Mouse (Mus musculus) right cerebral cortex, postnatal 4 days (tissue): ENCODE results near the gene Sgca.
"Not testable (repeated sequence)": the region's sequence is repeated elsewhere in the genome, so short reads cannot be mapped to it uniquely, and the experiment has no call there.

Experiments
- DNase-seq: peaks from one replicate; pipeline ENCODE4 v3.0.0-alpha.2; 2022

Gene Sgca

DNA sequence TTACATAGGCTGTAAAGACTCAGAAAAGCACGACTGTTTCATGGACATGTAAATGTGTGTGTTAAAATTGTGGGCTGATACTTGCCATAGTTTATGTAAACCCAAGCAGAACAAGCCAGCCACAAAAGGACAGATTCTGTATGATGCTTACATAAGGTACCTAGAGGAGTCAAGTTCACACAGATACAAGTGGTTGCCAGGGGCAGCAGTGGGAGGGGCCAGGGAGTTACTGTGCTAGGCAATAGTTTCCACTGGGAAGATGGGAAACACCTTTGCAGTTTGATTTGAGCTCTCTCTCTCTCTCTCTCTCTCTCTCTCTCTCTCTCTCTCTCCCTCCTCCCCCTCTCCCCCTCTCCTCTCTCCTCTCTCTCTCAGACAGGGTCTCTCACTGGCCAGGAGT lies 9.0 kb upstream of the Sgca start:
- DNase-seq: no peak

GRCm38 (mm10) chr11:94979462-94980179 lies 3.5 kb upstream of the Sgca start:
- DNase-seq: no peak

- peak; percentile 98 for DNase-seq
These were observed 2.8 kb upstream of the Sgca start for GRCm38 (mm10) chr11:94978947-94979346.

DNA sequence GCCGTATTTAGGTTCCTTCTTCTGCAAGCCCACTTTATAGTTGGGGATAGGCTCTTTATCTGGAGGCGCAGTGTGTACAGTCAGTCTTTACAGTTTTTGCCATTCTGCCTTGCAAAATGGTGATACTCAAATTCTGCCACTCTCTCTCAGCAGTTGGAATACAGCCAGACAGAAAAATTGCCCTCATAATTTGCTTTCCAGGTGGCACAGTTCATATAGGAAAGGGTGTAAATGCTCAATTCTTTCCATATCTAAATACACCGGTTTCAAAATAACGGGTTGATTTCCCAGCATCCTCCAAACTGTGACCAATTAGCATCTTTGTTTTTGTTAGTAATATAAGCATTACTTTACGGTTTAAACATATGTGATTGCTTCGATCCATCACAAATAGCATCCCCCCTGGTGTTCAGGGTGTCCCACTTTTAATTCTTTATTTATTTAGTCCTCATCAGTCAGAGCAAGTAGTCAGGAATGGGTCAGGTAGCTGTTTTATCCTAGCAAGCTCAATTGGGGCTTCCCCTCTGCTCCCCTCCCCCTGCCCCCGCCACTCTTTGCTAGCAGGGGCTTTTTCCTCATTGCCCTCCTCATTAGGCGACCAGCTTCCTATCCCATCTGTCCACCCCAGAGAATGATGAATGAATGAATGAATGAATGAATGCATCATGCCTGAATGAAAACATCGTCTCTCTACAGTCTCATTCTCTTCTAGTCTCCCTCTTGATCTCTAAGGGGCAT lies 2.2 kb upstream of the Sgca start:
- no peak for DNase-seq

DNA sequence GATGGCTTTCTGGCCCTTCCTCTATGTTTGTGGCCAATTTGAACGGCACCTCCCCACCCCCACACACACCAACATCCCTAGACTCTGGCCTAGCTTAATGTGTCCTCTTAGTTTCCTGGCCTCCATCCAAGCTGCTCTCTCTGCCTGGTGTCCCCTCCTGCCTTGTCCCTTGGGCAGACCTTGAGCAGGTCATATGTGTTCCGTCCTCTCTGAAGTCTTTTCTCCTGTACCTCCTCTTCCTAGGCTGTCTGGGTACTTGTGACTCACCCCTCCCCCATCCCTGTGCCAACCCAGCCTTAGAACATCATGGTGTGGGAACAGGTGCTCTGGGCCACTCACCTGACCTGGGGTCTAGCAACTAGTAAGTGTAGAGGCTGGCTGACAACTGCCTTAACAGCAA lies 1.2 kb downstream of the Sgca start:
- DNase-seq: no peak

DNA sequence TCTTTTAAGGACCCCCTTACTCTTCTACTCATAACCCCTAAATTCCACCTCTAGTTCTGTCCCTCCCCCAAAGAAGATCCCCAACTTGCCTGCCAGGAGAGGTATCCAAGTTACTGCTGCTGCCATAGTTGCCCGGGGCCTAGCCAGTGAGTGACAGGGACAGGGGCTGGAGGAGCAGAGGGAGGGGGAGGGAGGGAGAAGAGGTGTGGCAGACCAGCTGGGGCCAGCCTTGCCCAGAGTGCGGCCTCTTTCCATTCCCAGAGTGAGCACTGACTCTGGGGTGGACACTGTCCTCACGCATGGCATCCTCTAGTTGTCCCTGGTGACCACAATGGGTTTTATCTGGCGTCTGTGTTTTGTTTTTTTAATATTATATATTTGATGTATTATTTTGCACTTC lies 2.8 kb downstream of the Sgca start:
- DNase-seq: no peak

GRCm38 (mm10) chr11:94972887-94973286 lies 3.2 kb downstream of the Sgca start:
- no peak for DNase-seq

- no peak for DNase-seq
These were observed 4.1 kb downstream of the Sgca start for GRCm38 (mm10) chr11:94971895-94972615.

DNA sequence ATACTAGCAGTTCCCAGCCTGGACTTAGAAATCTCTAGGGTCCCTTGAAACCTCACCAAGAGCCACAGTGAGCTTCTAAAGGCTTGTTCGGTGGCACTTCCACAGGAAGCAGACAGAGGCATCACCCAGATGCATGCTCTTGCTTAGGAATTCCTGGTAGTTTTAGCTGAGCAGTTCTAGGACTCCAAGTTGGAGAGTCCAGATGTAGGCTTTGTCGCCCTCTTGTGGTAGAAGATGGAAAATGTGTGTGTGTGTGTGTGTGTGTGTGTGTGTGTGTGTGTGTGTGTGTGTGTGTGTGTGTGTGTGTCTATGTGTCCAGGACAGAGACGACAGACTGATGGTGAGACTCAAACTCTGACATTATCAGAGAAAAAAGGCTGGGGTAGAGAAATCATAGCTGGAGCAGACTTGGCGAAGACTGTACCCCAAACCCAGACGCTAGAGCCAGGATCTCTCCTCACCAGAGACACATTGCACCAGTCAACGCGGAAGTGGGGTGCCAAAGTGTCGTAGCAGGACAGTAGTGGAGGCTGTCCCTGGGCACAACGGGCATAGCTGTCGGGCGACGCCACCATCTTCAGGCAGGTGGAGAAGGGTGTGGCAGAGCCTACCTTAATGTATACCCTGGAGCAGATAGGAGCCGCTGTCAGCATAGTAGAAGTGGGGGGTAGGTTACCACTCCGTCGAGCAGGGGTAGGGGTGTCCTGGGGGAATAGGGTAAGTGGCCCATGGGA lies 5.8 kb downstream of the Sgca start:
- peak; percentile 73 for DNase-seq

- not testable (repeated sequence) for DNase-seq
These were observed 6.4 kb downstream of the Sgca start for GRCm38 (mm10) chr11:94969709-94970108.

DNA sequence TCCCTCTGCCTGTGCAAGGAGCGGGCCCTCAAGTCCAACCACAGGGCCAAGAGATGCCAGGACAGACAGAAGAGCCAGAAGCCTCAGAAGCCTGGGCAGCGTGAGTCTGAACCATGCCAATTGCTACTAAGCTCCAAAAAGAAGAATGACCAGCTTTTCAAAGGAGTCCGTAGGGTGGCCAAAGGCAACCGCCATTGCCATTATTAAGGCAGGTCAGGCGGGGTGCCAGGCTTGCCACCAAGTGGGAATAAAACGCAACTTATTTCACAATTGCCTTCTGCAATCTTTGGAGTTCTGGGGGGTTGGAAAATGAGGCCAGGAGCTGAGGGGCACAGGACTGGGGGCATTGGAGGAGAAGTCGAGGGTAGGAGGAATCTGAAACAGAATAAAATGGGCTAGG lies 7.9 kb downstream of the Sgca start:
- peak; percentile 47 for DNase-seq

- DNase-seq: no peak
These were observed 8.7 kb downstream of the Sgca start, which contains the start of gene Hils1 for GRCm38 (mm10) chr11:94967419-94967818. TSS of gene Hils1 (plus strand) at chr11:94967593.

DNA sequence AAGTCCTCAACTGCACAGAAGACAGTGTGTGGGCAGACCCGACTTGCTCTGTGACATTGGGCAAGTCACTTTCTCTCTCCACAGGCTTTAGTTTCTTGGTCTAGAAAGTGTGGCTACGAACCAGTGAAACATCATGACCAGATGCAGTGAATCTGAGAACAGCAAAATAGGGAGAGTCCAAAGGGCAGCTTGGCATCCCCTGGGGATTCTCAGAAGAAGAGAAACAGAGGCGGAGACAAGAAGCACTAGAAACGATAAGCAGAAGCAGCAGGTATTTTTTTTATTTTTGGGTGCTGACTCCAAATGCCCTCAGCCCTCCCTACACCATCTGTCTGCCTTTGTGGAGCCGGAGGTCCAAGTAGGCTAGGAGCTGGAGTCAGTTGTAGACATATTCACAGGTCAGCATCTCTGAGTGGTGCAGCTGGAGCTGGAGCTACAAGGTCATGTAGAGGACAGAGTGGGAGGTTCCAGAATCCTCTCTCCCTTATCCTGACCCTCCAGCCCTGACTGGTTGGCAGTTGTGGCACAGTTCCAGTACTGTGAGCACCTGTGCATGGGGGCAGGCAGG lies 13.5 kb downstream of the Sgca start:
- DNase-seq: no peak

DNA sequence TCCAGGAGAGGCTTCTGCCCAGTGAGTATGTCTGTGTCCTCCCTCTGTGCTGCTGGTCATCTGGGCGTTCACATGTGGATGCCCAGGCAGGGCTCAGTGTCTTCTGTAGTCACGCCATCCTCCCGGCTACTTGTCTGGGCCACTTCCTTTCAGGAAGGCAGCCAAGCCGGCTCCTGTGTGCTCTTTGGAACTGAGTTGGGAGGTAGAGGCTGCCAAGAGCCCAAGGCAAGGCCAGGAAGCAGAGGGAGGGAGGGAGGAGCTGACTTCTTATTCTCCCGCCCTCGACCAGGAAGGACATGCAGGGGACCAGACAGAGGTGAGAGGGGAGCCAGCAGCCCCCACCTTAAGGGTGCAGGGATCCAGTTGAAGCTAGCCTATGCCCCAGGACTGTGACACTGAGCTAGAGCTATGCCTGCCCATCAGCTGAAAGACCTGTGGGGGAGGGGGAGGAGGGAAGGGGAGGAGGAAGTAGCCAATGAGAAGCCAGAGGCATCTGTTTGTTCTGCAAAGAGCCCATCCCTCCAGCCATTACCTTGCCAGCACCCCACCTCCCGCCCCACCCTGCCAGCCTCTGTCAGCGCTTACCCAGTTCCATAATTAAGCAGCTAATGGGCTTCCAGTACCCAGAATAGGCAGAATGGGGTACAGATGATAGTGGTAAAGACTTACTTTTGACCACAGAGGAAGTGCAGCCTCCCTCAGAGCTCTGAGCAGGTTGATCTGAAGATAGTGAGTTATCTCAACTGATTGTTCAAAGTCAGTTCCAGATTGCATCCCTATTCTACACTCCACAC lies 17.9 kb downstream of the Sgca start:
- peak; percentile 49 for DNase-seq

GRCm38 (mm10) chr11:94957693-94958064 lies 18.4 kb downstream of the Sgca start:
- no peak for DNase-seq

DNA sequence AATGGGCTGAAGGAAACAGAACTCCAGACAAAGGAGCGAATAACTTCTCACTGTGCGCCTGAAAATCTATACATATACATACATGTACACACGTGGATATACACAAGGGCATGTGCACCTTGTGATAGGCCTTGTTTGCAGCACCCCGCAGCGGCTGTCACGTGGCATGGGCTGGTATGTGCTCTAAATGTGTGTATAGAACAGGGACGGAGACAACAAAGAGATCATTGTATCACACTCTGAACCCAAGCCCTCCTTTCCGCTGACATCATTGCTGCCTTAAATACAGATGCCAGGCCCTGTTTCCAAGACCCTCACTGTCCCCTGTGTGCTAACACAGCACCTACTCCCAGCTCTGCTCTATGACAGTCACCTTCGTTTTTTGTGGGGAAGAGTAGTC lies 21.0 kb downstream of the Sgca start:
- no peak for DNase-seq

DNA sequence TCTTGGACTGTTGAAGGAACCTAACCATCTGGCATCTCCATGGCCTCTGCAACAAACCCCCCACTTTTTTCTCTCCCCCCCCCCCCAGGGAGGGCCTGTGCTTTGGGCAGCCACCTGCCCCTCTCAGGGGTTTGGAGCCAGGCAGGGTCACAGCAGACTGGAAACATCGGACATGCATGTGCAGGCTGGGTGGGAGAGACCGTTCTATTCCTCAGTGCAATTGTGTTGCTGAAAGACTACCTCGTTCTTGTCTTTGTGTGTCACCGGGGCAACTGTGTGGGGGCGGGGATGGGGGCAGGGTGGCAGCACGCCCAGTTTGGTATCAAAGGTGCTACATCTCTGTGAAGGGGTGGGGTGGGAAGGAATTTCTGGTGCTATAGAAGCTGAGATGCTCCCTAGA lies 24.0 kb downstream of the Sgca start:
- DNase-seq: no peak

- DNase-seq: no peak
These were observed 30.9 kb downstream of the Sgca start for GRCm38 (mm10) chr11:94945236-94945635.

DNA sequence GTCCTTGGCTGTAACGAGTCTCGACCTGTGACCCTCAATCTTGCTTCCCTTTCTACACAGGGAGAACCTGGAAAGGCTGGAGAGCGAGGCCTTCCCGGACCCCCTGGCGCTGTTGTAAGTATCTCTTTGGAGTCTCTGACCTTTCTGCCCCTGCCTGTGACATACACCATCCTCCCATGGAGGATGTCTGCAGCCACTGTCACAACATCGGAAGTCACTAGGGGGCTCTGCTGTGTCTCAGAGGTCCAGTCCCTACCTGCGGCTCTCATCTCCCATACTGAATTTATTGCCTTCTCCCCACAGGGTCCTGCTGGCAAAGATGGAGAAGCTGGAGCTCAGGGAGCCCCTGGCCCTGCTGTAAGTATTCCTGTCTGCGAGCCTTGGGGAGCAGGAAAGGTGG lies 31.8 kb downstream of the Sgca start:
- no peak for DNase-seq

GRCm38 (mm10) chr11:94943054-94943453 lies 33.1 kb downstream of the Sgca start:
- no peak for DNase-seq

GRCm38 (mm10) chr11:94942282-94943023 lies 33.7 kb downstream of the Sgca start:
- peak; percentile 36 for DNase-seq
